Mouse (Mus musculus): ENCODE measurements around the gene Hscb. TPM values are rescaled to one million over a fixed set of nuclear protein-coding genes. Genes with fewer than 3 reads are reported as not detected.
"Not testable (repeated sequence)": the region's sequence is repeated elsewhere in the genome, so short reads cannot be mapped to it uniquely, and the experiment has no call there.

The Hscb gene
- 27.3 and 33.6 TPM in 2 replicates for polyA plus RNA-seq (2016; fragmentation: Nextera tagmentation; extraction: Ambion mirVana)

DNA sequence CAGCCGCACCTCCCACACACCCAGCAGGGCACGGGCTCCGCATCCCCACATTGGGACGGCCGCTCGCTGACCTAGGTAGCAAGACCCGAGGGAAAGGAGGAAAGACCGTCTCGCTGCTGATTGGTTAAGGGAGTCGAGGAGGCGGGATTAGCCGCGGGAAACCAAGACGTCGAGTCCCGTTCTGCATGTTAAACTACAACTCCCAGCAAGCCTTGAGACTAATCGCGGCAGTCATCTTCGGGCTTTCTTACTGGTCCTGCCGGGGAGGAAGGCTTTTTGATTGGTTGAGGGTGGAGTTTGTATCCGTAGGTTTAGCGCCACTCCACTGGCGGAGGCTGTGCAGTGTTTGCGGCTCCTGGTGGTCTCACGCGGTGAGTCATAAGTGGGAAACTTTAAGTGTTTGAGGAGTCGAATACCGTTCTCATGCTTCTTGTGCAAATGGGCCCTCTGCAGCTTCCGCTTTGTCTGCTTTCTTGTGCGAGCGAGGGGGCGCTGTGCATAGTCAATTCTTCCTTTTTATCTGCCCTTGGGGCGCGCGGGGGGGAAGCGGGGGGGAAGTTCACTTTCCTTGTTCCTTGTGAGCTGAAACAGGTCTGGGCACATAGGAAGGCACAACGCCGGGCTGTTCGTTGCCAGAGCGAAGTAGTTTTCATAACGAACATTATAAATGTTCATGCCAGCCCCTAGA, at the start of gene Hscb, which contains the start of gene Chek2:
Gene Hscb, minus strand, starts transcription at position 100 of the 688 bp plus-strand sequence.
Gene Chek2, plus strand, starts transcription at position 302 of the 688 bp plus-strand sequence.
- Histone ChIP-seq H3K27ac (peak within 1 kb of the TSS; percentile 89), H3K4me1 (peaks cover 22% of the 10 kb centered on the region), H3K4me3 (peak within 1 kb of the TSS; percentile 73), H3K36me3 (peaks cover 42% of the 10 kb centered on the region), H3K9me3 (replicated peaks) (no peaks in the 10 kb centered on the region), H3K27me3 (ENCODE audit: low read depth, poor library complexity, severe bottlenecking) (no peaks in the 10 kb centered on the region)
- WGBS: under 1% methylated on average over 41 of the region's 41 CpGs
- peak; percentile 92 for DNase-seq (ENCODE audit: low spot score)

DNA sequence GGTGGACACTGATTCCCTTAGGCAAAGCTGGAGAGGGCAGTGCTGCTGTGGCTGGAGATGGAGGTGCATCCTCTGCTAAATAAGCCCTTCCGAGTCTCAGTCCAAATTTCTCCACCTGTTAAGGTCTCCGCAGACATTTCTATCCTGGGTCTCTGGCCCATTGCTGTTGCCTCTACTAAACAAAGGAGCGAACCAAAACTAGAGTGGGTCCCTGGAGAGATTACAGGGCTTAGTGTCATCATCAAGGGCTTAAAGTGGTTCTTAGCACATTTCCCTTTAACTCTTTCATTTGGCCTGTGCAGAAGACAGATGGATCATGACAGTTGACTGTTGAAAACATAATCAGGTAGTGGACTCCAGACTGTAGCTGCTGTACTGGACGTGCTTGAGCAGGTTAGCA, 49.0 kb upstream of the Hscb start:
- no peaks in the 10 kb centered on the region for H3K4me1 ChIP-seq
- H3K4me3 ChIP-seq: no peak overlapping the region
- H3K27ac ChIP-seq: no peak overlapping the region
- H3K9me3 ChIP-seq (replicated peaks): no peaks in the 10 kb centered on the region
- 92% methylated on average over 4 of the region's 4 CpGs for WGBS
- DNase-seq (ENCODE audit: low spot score): no peak
- H3K36me3 ChIP-seq: peaks cover 56% of the 10 kb centered on the region
- H3K27me3 ChIP-seq (ENCODE audit: low read depth, poor library complexity, severe bottlenecking): no peaks in the 10 kb centered on the region

GRCm38 (mm10) chr5:110879584-110880374, 40.2 kb upstream of the Hscb start, which contains the start of gene Ttc28:
Gene Ttc28 (plus strand): TSS chr5:110879803.
- Histone ChIP-seq H3K36me3 (peaks cover 37% of the 10 kb centered on the region), H3K4me1 (peaks cover 17% of the 10 kb centered on the region), H3K27ac (peak within 1 kb of the TSS; percentile 98), H3K4me3 (peak within 1 kb of the TSS; percentile 91), H3K9me3 (replicated peaks) (no peaks in the 10 kb centered on the region), H3K27me3 (ENCODE audit: low read depth, poor library complexity, severe bottlenecking) (no peaks in the 10 kb centered on the region)
- DNase-seq (ENCODE audit: low spot score): peak; percentile 94
- WGBS: 1% methylated on average over 100 of the region's 101 CpGs

DNA sequence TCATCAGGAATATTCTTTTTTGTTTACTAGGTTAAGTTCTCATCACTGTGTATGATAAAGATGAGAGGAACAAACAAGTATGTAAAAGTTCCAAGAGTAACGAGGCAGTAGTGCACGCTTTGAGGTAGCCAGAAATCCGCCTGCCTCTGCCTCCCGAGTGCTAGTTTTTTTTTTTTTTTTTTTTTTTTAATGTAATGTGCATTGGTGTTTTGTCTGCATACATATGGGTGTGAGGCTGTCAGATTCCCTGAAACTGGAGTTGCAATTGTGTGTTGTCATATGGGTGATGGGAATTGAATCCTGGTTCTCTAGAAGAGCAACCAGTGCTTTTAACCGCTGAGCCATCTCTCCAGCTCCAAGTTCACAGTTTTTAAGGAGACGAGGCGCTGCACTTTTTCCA, 39.5 kb upstream of the Hscb start:
- Histone ChIP-seq H3K4me1 (peaks cover 18% of the 10 kb centered on the region), H3K27ac (peak overlapping the region; percentile 98), H3K9me3 (replicated peaks) (no peaks in the 10 kb centered on the region), H3K4me3 (peak overlapping the region; percentile 91), H3K36me3 (peaks cover 33% of the 10 kb centered on the region), H3K27me3 (ENCODE audit: low read depth, poor library complexity, severe bottlenecking) (no peaks in the 10 kb centered on the region)
- no peak for DNase-seq (ENCODE audit: low spot score)
- 59% methylated on average over 7 of the region's 7 CpGs for WGBS

GRCm38 (mm10) chr5:110878526-110878925, 38.9 kb upstream of the Hscb start:
- peaks cover 18% of the 10 kb centered on the region for H3K4me1 ChIP-seq
- H3K4me3 ChIP-seq; H3K27me3 ChIP-seq (ENCODE audit: low read depth, poor library complexity, severe bottlenecking); H3K27ac ChIP-seq; DNase-seq (ENCODE audit: low spot score); H3K9me3 ChIP-seq (replicated peaks): not testable (repeated sequence)
- 100% methylated on average over 1 of the region's 1 CpGs for WGBS
- peaks cover 35% of the 10 kb centered on the region for H3K36me3 ChIP-seq

GRCm38 (mm10) chr5:110877666-110878505, 38.3 kb upstream of the Hscb start:
- H3K4me3 ChIP-seq: no peak overlapping the region
- H3K9me3 ChIP-seq (replicated peaks): no peaks in the 10 kb centered on the region
- H3K27ac ChIP-seq: no peak overlapping the region
- 80% methylated on average over 5 of the region's 5 CpGs for WGBS
- no peaks in the 10 kb centered on the region for H3K27me3 ChIP-seq (ENCODE audit: low read depth, poor library complexity, severe bottlenecking)
- peaks cover 37% of the 10 kb centered on the region for H3K36me3 ChIP-seq
- no peak for DNase-seq (ENCODE audit: low spot score)
- peaks cover 18% of the 10 kb centered on the region for H3K4me1 ChIP-seq

GRCm38 (mm10) chr5:110875286-110875685, 35.7 kb upstream of the Hscb start:
- peaks cover 11% of the 10 kb centered on the region for H3K4me1 ChIP-seq
- peak overlapping the region; percentile 26; the same call in 1 of the 2 replicates for H3K27ac ChIP-seq
- no peak overlapping the region for H3K4me3 ChIP-seq
- 93% methylated on average over 1 of the region's 1 CpGs for WGBS
- peaks cover 52% of the 10 kb centered on the region for H3K36me3 ChIP-seq
- no peak for DNase-seq (ENCODE audit: low spot score)
- H3K9me3 ChIP-seq (replicated peaks): no peaks in the 10 kb centered on the region
- H3K27me3 ChIP-seq (ENCODE audit: low read depth, poor library complexity, severe bottlenecking): no peaks in the 10 kb centered on the region

GRCm38 (mm10) chr5:110874711-110875110, 35.1 kb upstream of the Hscb start:
- Histone ChIP-seq H3K27me3 (ENCODE audit: low read depth, poor library complexity, severe bottlenecking) (no peaks in the 10 kb centered on the region), H3K27ac (no peak overlapping the region; the same call in 1 of the 2 replicates), H3K36me3 (peaks cover 57% of the 10 kb centered on the region), H3K4me3 (no peak overlapping the region), H3K4me1 (peaks cover 8% of the 10 kb centered on the region), H3K9me3 (replicated peaks) (no peaks in the 10 kb centered on the region)
- no peak for DNase-seq (ENCODE audit: low spot score)

DNA sequence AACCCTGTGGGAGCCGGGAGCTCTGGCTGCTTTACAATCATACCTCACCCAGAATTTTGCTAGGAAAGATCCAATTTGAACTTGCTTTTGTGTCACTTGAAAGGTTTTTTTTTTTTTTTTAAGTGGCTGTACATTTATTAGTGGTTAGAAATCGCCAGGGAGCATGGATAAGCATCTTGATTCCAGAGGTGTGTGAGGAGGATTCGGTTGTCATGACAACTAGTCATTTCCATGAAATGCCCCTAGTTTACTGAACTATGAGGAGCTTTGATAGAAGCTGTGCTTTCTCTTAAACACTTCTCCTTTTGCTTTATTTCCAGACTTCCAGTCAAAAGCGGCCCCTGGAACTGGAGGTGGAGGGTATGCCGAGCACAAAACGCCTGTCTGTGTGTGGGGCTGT, 33.6 kb upstream of the Hscb start:
- no peak overlapping the region for H3K27ac ChIP-seq
- peaks cover 8% of the 10 kb centered on the region for H3K4me1 ChIP-seq
- 93% methylated on average over 6 of the region's 6 CpGs for WGBS
- no peaks in the 10 kb centered on the region for H3K9me3 ChIP-seq (replicated peaks)
- no peaks in the 10 kb centered on the region for H3K27me3 ChIP-seq (ENCODE audit: low read depth, poor library complexity, severe bottlenecking)
- peaks cover 68% of the 10 kb centered on the region for H3K36me3 ChIP-seq
- no peak overlapping the region for H3K4me3 ChIP-seq
- no peak for DNase-seq (ENCODE audit: low spot score)

DNA sequence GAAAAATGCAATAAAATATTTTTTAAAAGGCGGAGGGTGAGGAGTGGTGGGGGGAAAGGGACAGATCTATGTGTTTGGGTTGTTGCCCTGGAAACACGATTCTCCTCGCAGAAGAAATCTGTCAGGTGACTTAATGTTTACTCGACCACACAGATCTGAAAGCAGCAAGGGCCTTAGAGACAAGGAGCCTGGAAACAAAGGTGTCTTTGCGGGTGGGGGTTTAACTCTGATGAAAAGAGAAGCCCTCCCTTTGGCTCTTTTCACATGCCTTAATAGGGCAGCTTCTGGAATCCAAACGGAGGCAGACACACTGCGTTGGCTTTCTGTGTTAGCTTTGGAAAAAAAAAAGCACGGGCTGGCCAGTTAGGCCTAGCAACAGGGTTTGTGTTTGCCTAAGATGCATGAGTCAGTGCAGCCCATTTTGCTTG, 29.7 kb upstream of the Hscb start:
- H3K36me3 ChIP-seq: peaks cover 88% of the 10 kb centered on the region

DNA sequence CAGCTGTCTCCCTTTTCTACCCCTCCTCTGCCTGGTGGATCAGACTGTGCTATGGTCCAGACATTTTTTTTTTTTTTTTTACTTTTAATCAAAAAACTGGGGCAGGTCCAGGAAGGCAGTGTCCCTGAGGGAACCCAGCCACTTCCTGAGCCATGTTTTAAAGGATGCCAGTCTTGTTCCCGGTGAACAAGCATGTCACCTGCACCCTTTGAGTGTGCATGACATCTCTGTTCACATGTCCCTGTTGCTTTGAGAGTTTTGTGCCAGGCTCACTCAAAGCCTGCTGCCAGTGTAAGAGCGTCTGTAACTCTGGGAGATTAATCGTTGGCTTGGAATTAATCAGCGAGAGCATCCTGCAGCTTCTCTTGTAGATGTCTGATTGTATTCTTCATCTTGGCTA, 28.9 kb upstream of the Hscb start:
- H3K27ac ChIP-seq: no peak overlapping the region
- no peaks in the 10 kb centered on the region for H3K4me1 ChIP-seq
- peaks cover 90% of the 10 kb centered on the region for H3K36me3 ChIP-seq
- 97% methylated on average over 4 of the region's 4 CpGs for WGBS
- H3K9me3 ChIP-seq (replicated peaks): no peaks in the 10 kb centered on the region
- H3K4me3 ChIP-seq: no peak overlapping the region
- H3K27me3 ChIP-seq (ENCODE audit: low read depth, poor library complexity, severe bottlenecking): no peaks in the 10 kb centered on the region
- no peak for DNase-seq (ENCODE audit: low spot score)

More for the DNA sequence above, 29.7 kb upstream of the Hscb start:
- Histone ChIP-seq H3K27ac (no peak overlapping the region), H3K4me3 (no peak overlapping the region), H3K4me1 (no peaks in the 10 kb centered on the region), H3K9me3 (replicated peaks) (no peaks in the 10 kb centered on the region), H3K27me3 (ENCODE audit: low read depth, poor library complexity, severe bottlenecking) (no peaks in the 10 kb centered on the region)
- WGBS: 85% methylated on average over 8 of the region's 8 CpGs
- DNase-seq (ENCODE audit: low spot score): no peak

- H3K4me3 ChIP-seq: no peak overlapping the region
- WGBS: 92% methylated on average over 5 of the region's 5 CpGs
- DNase-seq (ENCODE audit: low spot score): no peak
- H3K27me3 ChIP-seq (ENCODE audit: low read depth, poor library complexity, severe bottlenecking): no peaks in the 10 kb centered on the region
- peaks cover 95% of the 10 kb centered on the region for H3K36me3 ChIP-seq
- H3K27ac ChIP-seq: no peak overlapping the region
- no peaks in the 10 kb centered on the region for H3K9me3 ChIP-seq (replicated peaks)
- H3K4me1 ChIP-seq: no peaks in the 10 kb centered on the region
Measured at GRCm38 (mm10) chr5:110860445-110860844, 20.9 kb upstream of the Hscb start.
